Mouse (Mus musculus) neural tube, embryonic 11.5 days (tissue): ENCODE measurements around the gene Oxld1. TPM values are rescaled to one million over a fixed set of nuclear protein-coding genes. Genes with fewer than 3 reads are reported as not detected.

Experiments used
- ATAC-seq: fragments of 200-750 bp; cut with Nextera tagmentation; 2 replicates; pipeline ENCODE4 v1.8.0; 2017; ENCODE audit warnings: moderate number of reproducible peaks, mild to moderate bottlenecking, moderate TSS enrichment, moderate library complexity; ENCODE audit not compliant: insufficient read depth, low FRiP score, low TSS enrichment
- DNase-seq: peaks from one replicate; pipeline ENCODE4 v3.0.0-alpha.2; 2015; ENCODE audit warnings: low spot score
- H3K27ac ChIP-seq: fragments of 300-500 bp; sonication (generic); 2 replicates; pipeline ENCODE4 v1.5.1; 2014; ENCODE audit warnings: low read depth, mild to moderate bottlenecking, low read length
- H3K27me3 ChIP-seq: fragments of 300-500 bp; sonication (generic); 2 replicates; pipeline ENCODE4 v1.6.1; 2014; ENCODE audit warnings: mild to moderate bottlenecking, low read length, mixed read lengths; ENCODE audit not compliant: control insufficient read depth, insufficient read depth
- H3K36me3 ChIP-seq: fragments of 300-500 bp; sonication (generic); 2 replicates; pipeline ENCODE4 v1.6.1; 2014; ENCODE audit warnings: mild to moderate bottlenecking, low read length, moderate library complexity, mixed read lengths; ENCODE audit not compliant: control insufficient read depth, insufficient read depth
- H3K4me1 ChIP-seq: fragments of 300-500 bp; sonication (generic); 2 replicates; pipeline ENCODE4 v1.6.1; 2014; ENCODE audit warnings: low read length, mixed read lengths; ENCODE audit not compliant: control insufficient read depth, insufficient read depth
- H3K4me2 ChIP-seq: fragments of 300-500 bp; sonication (generic); 2 replicates; pipeline ENCODE4 v1.6.1; 2014; ENCODE audit warnings: low read depth, mild to moderate bottlenecking, moderate library complexity
- H3K4me3 ChIP-seq: fragments of 300-500 bp; sonication (generic); 2 replicates; pipeline ENCODE4 v1.5.1; 2014; ENCODE audit warnings: low read depth, low read length
- H3K9ac ChIP-seq: fragments of 300-500 bp; sonication (generic); 2 replicates; pipeline ENCODE4 v1.6.1; 2014; ENCODE audit warnings: mild to moderate bottlenecking, low read length
- H3K9me3 ChIP-seq: fragments of 300-500 bp; sonication (generic); 2 replicates; pipeline ENCODE4 v1.6.1; 2016; ENCODE audit warnings: low read length; ENCODE audit not compliant: control insufficient read depth
- WGBS: fragments of 180-500 bp; shearing (Covaris S2); extraction: QIAGEN DNeasy Blood & Tissue Kit; methylation state at CpG from one replicate; pipeline ENCODE4 v1.1.7; 2014; 5-methylcytosine and 5-hydroxymethylcytosine counted together
- polyA plus RNA-seq: library from polyadenylated mRNA; unstranded; fragments of >200 nt; fragmentation: Nextera tagmentation; extraction: Ambion mirVana; gene quantifications from 2 replicates; pipeline ENCODE4 v1.2.1, GENCODE M21; 2014

Oxld1 gene
- polyA plus RNA-seq, 1 experiment from 2014 or later = 14.4 TPM

DNA sequence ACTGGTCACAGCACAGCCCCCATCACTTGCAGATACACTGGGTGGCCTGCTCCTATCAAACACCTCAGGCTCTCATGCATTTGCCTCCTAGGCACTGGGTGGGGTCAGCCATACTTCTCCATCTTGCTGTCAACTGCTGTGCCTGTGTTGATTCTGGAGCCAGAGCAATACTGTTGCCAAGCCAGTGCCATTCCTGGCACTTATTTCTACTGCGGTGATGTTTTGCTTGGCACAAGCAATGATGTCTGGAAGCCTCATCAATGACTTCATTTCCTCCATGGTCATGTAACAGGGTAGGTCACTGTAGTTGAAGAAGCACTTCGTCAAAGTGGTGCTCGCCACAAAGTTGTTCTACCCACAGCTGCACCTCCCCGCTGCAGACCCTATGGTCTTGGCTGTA lies 7.7 kb upstream of the Oxld1 start:
- H3K9me3 ChIP-seq = no peaks in the 10 kb centered on the region
- no peak overlapping the region for H3K4me2 ChIP-seq
- H3K9ac ChIP-seq = no peak overlapping the region
- no peak overlapping the region for H3K27ac ChIP-seq
- DNase-seq = no peak
- no peak for ATAC-seq
- H3K4me3 ChIP-seq = no peak overlapping the region
- no peaks in the 10 kb centered on the region for H3K27me3 ChIP-seq
- peaks cover 12% of the 10 kb centered on the region for H3K4me1 ChIP-seq
- WGBS = 96% methylated on average over 4 of the region's 4 CpGs
- H3K36me3 ChIP-seq = peaks cover 16% of the 10 kb centered on the region

DNA sequence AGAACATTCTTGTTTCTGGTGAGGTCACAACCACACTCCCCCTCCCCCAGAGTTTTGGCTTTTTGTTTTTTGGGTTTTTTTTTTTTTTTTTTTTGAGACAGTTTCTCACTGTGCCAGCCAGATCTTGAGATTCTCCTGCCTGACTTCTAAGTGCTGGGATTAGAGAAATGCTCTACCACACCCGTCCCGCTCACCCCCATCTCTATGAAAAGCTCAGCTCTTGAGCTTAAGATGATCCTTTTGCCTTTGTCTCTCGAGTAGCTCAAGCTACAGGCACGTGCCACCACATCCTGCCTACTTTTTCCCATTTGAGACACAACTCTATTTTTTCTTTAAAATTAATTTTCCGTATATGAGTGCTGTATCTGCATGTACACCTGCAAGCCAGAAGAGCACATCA lies 6.5 kb upstream of the Oxld1 start:
- H3K4me3 ChIP-seq = no peak overlapping the region
- 91% methylated on average over 5 of the region's 5 CpGs for WGBS
- no peak overlapping the region for H3K4me2 ChIP-seq
- H3K36me3 ChIP-seq = peaks cover 13% of the 10 kb centered on the region
- peaks cover 12% of the 10 kb centered on the region for H3K4me1 ChIP-seq
- DNase-seq (no peak), ATAC-seq (no peak)
- no peaks in the 10 kb centered on the region for H3K27me3 ChIP-seq
- H3K9ac ChIP-seq = no peak overlapping the region
- no peaks in the 10 kb centered on the region for H3K9me3 ChIP-seq
- H3K27ac ChIP-seq = no peak overlapping the region

DNA sequence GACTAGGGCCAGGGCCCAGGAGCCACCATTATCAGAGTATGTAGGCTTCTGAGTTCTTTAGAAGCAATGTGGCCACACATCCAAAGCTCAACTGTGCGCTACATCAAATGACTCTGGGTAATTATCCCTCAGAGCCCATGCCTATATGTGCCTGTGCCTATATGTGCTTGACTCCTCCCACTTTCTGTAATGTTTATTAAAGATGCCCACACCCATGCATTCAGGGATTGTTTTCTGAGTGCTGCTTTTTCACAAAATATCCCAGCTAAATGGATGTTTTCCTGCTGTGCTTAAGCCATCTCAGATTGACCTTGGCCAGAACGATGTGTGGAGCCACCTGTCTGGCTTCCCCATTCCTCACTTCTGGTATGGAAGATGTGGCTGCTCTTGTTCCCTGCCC lies 5.7 kb upstream of the Oxld1 start:
- DNase-seq = no peak
- Histone ChIP-seq H3K4me2 (no peak overlapping the region), H3K36me3 (peaks cover 13% of the 10 kb centered on the region), H3K9ac (no peak overlapping the region), H3K27me3 (no peaks in the 10 kb centered on the region), H3K4me1 (peaks cover 15% of the 10 kb centered on the region), H3K9me3 (no peaks in the 10 kb centered on the region), H3K27ac (no peak overlapping the region), H3K4me3 (no peak overlapping the region)
- 97% methylated on average over 2 of the region's 2 CpGs for WGBS
- ATAC-seq = no peak

DNA sequence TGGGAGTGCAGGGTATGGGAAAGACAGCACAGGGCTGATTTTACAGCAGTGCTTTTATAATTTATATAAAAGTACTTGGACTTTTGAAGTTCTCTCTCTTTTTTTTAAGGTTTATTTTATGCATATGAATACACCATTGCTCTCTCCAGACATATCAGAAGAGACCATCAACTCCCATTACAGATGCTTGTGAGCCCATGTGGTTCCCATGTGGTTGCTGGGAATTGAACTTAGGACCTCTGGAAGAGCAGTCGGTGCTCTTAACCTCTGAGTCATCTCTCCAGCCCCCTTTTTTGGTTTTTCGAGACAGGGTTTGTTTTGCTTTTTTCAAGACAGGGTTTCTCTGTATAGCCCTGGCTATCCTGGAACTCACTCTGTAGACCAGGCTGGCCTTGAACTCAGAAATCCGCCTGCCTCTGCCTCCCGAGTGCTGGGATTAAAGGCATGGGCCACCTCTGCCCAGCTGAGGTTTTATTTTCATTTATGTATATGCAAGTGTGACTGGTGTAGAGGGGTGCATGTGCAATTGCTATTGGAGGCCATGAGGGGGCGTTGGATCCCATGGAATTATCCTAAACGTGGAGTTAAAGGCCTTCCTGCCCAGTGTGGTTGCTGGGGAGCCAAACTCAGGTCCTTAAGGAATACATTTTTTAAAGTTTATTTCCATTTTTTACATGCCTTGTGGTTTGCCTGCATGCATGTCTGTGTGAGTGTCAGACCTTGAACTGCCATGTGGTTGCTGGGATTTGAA lies 1.2 kb upstream of the Oxld1 start:
- H3K9ac ChIP-seq = peak overlapping the region; percentile 86; the same call in 1 of the 2 replicates
- no peaks in the 10 kb centered on the region for H3K9me3 ChIP-seq
- 69% methylated on average over 6 of the region's 6 CpGs for WGBS
- H3K36me3 ChIP-seq = peaks cover 13% of the 10 kb centered on the region; the same call in 1 of the 2 replicates
- no peak overlapping the region for H3K27ac ChIP-seq
- DNase-seq (no peak), ATAC-seq (no peak)
- peaks cover 7% of the 10 kb centered on the region; the same call in 1 of the 2 replicates for H3K4me1 ChIP-seq
- H3K27me3 ChIP-seq = no peaks in the 10 kb centered on the region
- H3K4me3 ChIP-seq = peak overlapping the region; percentile 76
- H3K4me2 ChIP-seq = peak overlapping the region; percentile 96

DNA sequence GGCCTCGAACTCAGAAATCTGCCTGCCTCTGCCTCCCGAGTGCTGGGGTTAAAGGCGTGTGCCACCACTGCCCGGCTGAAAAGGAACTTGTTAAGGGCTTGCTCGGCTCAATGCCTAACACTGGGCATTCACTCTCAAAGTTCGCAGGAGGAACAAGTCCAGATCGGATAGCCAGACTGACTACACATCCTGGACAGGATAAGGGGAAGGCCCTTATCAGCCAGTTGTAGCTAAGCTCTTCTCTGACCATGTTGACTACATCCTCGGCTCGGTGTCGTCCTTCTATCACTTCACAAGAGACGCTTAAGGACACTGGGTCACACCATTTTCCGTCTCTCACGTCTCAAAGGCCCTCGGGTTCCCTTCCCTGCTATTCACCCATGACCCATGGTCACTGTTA lies 498 bp downstream of the Oxld1 start:
- Histone ChIP-seq H3K4me1 (peaks cover 7% of the 10 kb centered on the region; the same call in 1 of the 2 replicates), H3K4me3 (peak overlapping the region; percentile 76), H3K9ac (peak overlapping the region; percentile 86), H3K9me3 (no peaks in the 10 kb centered on the region), H3K27ac (peak overlapping the region; percentile 54; the same call in 1 of the 2 replicates), H3K36me3 (peaks cover 10% of the 10 kb centered on the region; the same call in 1 of the 2 replicates), H3K4me2 (peak overlapping the region; percentile 96), H3K27me3 (no peaks in the 10 kb centered on the region)
- ATAC-seq (0 out of 2 replicates have a peak, but pooled peaks have one; percentile 27), DNase-seq (no peak)
- WGBS = 33% methylated on average over 14 of the region's 14 CpGs

DNA sequence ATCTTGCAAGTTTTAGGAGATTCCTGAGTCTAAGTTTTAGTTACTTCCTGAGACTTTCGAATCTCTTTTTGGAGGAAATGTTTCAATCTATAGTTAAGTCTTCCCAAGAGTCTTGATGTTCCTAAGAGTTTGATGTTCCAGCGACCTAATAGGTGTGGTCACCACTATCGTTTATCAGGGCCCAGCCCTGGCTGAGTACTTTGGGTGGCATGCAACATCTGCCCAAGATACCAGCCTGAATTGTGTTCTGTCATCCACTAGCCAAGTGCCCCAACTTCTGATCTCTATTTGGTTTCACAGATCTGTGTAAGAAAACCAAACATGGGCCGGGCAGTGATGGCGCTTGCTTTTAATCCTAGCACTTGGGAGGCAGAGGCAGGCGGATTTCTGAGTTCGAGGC lies 2.5 kb downstream of the Oxld1 start:
- no peaks in the 10 kb centered on the region for H3K36me3 ChIP-seq
- no peak for DNase-seq

DNA sequence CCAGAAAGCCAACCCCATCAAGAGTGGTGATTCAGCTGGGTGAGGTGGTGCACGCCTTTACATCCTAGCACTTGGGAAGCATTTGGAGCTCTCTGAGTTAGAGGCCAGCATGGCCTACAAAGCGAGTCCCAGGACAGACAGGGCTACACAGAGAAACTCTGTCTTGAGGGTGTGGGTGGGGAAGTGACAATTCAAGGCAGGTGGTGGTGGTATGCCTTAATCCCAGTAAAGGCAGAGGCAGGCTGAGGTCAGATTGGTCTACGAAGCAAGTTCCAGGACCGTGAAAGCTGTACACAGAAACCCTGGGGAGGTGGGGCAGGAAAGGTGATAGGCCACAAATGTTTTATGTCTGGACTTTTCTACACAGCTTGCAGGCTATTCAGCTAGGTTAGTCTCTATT lies 2.9 kb downstream of the Oxld1 start:
- H3K9me3 ChIP-seq = no peaks in the 10 kb centered on the region
- H3K9ac ChIP-seq = no peak overlapping the region
- DNase-seq (no peak), ATAC-seq (no peak)
- H3K4me3 ChIP-seq = no peak overlapping the region
- H3K4me2 ChIP-seq = no peak overlapping the region
- no peaks in the 10 kb centered on the region for H3K36me3 ChIP-seq
- whole genome bisulfite sequencing = 91% methylated on average over 4 of the region's 4 CpGs
- H3K27me3 ChIP-seq = no peaks in the 10 kb centered on the region
- H3K27ac ChIP-seq = no peak overlapping the region
- peaks cover 7% of the 10 kb centered on the region; the same call in 1 of the 2 replicates for H3K4me1 ChIP-seq

More for the DNA sequence above, 2.5 kb downstream of the Oxld1 start:
- H3K4me2 ChIP-seq = no peak overlapping the region
- 96% methylated on average over 7 of the region's 7 CpGs for WGBS
- no peak for ATAC-seq
- H3K4me1 ChIP-seq = peaks cover 7% of the 10 kb centered on the region; the same call in 1 of the 2 replicates
- no peak overlapping the region for H3K4me3 ChIP-seq
- H3K27ac ChIP-seq = no peak overlapping the region
- H3K27me3 ChIP-seq = no peaks in the 10 kb centered on the region
- H3K9ac ChIP-seq = no peak overlapping the region
- H3K9me3 ChIP-seq = no peaks in the 10 kb centered on the region

DNA sequence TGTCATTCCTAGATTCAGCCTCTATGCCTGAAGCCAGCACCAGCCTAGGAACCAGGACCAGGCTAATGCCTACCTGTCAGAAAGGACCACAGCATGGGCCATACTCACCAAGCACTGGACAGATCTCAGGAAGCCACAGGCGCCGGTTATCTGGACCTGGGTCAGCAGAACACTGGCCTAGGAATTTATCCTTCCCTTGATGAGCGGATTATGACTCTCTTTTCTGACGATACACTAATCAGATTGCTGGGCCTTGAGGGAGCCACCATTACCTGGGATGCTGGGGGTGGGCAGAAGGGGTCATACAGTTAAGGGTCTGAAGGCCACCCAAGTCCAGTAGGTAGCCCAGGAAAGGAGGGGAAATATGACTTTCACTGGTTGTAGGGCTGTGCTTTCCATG lies 4.6 kb downstream of the Oxld1 start, which contains the start of gene Pde6g:
TSS of gene Pde6g (minus strand) at position 195 of the 400 bp plus-strand sequence.
- H3K27ac ChIP-seq = no peak within 1 kb of the TSS
- no peak within 1 kb of the TSS for H3K4me2 ChIP-seq
- no peak for ATAC-seq
- no peaks in the 10 kb centered on the region for H3K36me3 ChIP-seq
- no peak for DNase-seq
- H3K9ac ChIP-seq = no peak within 1 kb of the TSS
- H3K9me3 ChIP-seq = no peaks in the 10 kb centered on the region
- 0 out of 2 replicates have a peak, but pooled peaks cover 4% of the 10 kb centered on the region for H3K4me1 ChIP-seq
- no peak within 1 kb of the TSS for H3K4me3 ChIP-seq
- WGBS = 83% methylated on average over 4 of the region's 4 CpGs
- no peaks in the 10 kb centered on the region for H3K27me3 ChIP-seq

DNA sequence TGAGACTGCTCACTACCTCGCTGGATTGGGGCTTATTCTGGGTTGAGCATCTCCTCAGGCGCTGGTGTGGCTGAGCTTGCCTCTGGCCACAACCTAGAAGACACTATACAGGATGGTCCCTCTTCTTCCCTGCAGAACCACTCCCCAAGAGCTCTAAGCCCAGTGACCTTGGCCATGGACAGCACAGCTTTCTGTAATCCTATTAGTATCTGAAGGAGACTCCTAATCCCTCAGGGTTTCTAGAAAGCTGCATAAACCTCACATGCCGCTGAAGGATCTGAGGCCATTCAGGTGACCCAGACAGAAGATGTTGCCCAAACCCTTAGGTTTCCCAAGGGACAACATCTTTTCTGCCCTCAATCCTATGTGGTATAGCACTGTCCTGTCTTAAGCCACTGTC lies 5.6 kb downstream of the Oxld1 start:
- WGBS = 72% methylated on average over 3 of the region's 3 CpGs
- Histone ChIP-seq H3K36me3 (no peaks in the 10 kb centered on the region), H3K27ac (no peak overlapping the region), H3K4me1 (0 out of 2 replicates have a peak, but pooled peaks cover 1% of the 10 kb centered on the region), H3K4me3 (no peak overlapping the region), H3K4me2 (no peak overlapping the region), H3K9me3 (no peaks in the 10 kb centered on the region), H3K27me3 (no peaks in the 10 kb centered on the region), H3K9ac (no peak overlapping the region)
- ATAC-seq = no peak
- no peak for DNase-seq
